Mouse (Mus musculus): ENCODE measurements around the gene Amd1. TPM values are rescaled to one million over a fixed set of nuclear protein-coding genes. Genes with fewer than 3 reads are reported as not detected.

Gene Amd1
- polyA plus RNA-seq, 1 experiment from 2014 or later, result 59.8 TPM

DNA sequence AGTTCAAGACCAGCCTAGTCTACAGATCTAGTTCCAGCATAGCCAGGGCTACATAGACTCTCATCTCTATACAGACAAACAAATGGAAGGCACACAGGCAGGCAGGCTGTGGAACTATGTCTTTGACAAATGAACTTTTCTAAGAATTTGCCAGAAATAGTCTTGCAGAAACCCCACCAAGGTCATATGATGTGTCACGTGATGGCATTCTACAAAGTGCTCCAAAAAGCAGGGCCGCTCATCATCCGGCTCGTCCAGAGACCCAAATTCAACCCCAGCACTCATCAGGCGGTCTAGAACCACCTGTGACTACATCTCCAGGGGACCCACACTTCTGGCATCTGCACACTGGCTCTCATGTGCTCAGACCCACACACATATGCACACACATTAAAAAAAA is 64.2 kb downstream of the Amd1 start:
- Histone ChIP-seq H3K9me3 (no peaks in the 10 kb centered on the region), H3K27ac (no peak overlapping the region), H3K27me3 (no peaks in the 10 kb centered on the region), H3K4me2 (no peak overlapping the region), H3K36me3 (peaks cover 42% of the 10 kb centered on the region), H3K4me1 (no peaks in the 10 kb centered on the region), H3K9ac (no peak overlapping the region), H3K4me3 (no peak overlapping the region)
- ATAC-seq (ENCODE audit: borderline replicate concordance, extremely low read depth, low FRiP score, low TSS enrichment), result no peak
- WGBS, result 95% methylated on average over 5 of the region's 5 CpGs

Other genes with a start within 250 kb of the Amd1 start
- gene Slc16a10, start 159.9 kb downstream of the Amd1 start, polyA plus RNA-seq (2015; fragmentation: Nextera tagmentation; extraction: Ambion mirVana), result 5.1 and 6.8 TPM in 2 replicates
- 62.3 and 65.4 TPM in 2 replicates for gene Rpf2, start 55.1 kb downstream of the Amd1 start, polyA plus RNA-seq (2015; fragmentation: Nextera tagmentation; extraction: Ambion mirVana)
- gene Gtf3c6, start 44.1 kb downstream of the Amd1 start, polyA plus RNA-seq (2015; fragmentation: Nextera tagmentation; extraction: Ambion mirVana), result 81.5 and 90.1 TPM in 2 replicates
- 9.5 and 10.6 TPM in 2 replicates for gene Cdk19, start 37.4 kb upstream of the Amd1 start, polyA plus RNA-seq (2015; fragmentation: Nextera tagmentation; extraction: Ambion mirVana)

Measured in lung, embryonic 15.5 days (tissue).